Mouse (Mus musculus): ENCODE results near the gene Frmd4a. TPM values are rescaled to one million over a fixed set of nuclear protein-coding genes. Genes with fewer than 3 reads are reported as not detected.
A peak's percentile ranks its signal among the peaks of the same experiment; 100 is the strongest.

Frmd4a gene
- polyA plus RNA-seq, 1 experiment from 2014 or later: 56.0 TPM

- H3K27me3 ChIP-seq (ENCODE audit: control insufficient read depth, insufficient read depth, low read depth, low read length): no peaks in the 10 kb centered on the region
- 61% methylated on average over 6 of the region's 6 CpGs for WGBS
- H3K9ac ChIP-seq (ENCODE audit: low read depth, low read length): no peak overlapping the region
- H3K4me1 ChIP-seq (ENCODE audit: control insufficient read depth, insufficient read depth, low read length): peaks cover 8% of the 10 kb centered on the region; the same call in 1 of the 2 replicates
- no peak for ATAC-seq
- H3K9me3 ChIP-seq (replicated peaks; ENCODE audit: control insufficient read depth, low read length, poor library complexity, severe bottlenecking): no peaks in the 10 kb centered on the region
- H3K4me3 ChIP-seq (ENCODE audit: low read depth, low read length): no peak overlapping the region
- H3K36me3 ChIP-seq (ENCODE audit: control insufficient read depth, insufficient read depth, low read length): no peaks in the 10 kb centered on the region
- H3K27ac ChIP-seq (ENCODE audit: low read length): peak overlapping the region; percentile 39; the same call in 1 of the 2 replicates
- H3K4me2 ChIP-seq (ENCODE audit: low read length): no peak overlapping the region
These were observed 289.6 kb downstream of the Frmd4a start for GRCm38 (mm10) chr2:4307076-4307475.

- no peak overlapping the region for H3K9ac ChIP-seq (ENCODE audit: low read depth, low read length)
- no peaks in the 10 kb centered on the region for H3K9me3 ChIP-seq (replicated peaks; ENCODE audit: control insufficient read depth, low read length, poor library complexity, severe bottlenecking)
- peak; percentile 51; the same call in 1 of the 2 replicates for ATAC-seq
- no peaks in the 10 kb centered on the region for H3K27me3 ChIP-seq (ENCODE audit: control insufficient read depth, insufficient read depth, low read depth, low read length)
- no peaks in the 10 kb centered on the region for H3K36me3 ChIP-seq (ENCODE audit: control insufficient read depth, insufficient read depth, low read length)
- no peaks in the 10 kb centered on the region for H3K4me1 ChIP-seq (ENCODE audit: control insufficient read depth, insufficient read depth, low read length)
- 57% methylated on average over 5 of the region's 5 CpGs for WGBS
- H3K4me2 ChIP-seq (ENCODE audit: low read length): no peak overlapping the region
- H3K27ac ChIP-seq (ENCODE audit: low read length): no peak overlapping the region
- H3K4me3 ChIP-seq (ENCODE audit: low read depth, low read length): no peak overlapping the region
These were observed 297.0 kb downstream of the Frmd4a start for GRCm38 (mm10) chr2:4314545-4314944.

GRCm38 (mm10) chr2:4316589-4316988 is 299.1 kb downstream of the Frmd4a start:
- no peaks in the 10 kb centered on the region for H3K9me3 ChIP-seq (replicated peaks; ENCODE audit: control insufficient read depth, low read length, poor library complexity, severe bottlenecking)
- no peaks in the 10 kb centered on the region for H3K36me3 ChIP-seq (ENCODE audit: control insufficient read depth, insufficient read depth, low read length)
- no peaks in the 10 kb centered on the region for H3K4me1 ChIP-seq (ENCODE audit: control insufficient read depth, insufficient read depth, low read length)
- no peaks in the 10 kb centered on the region for H3K27me3 ChIP-seq (ENCODE audit: control insufficient read depth, insufficient read depth, low read depth, low read length)
- H3K4me3 ChIP-seq (ENCODE audit: low read depth, low read length): no peak overlapping the region
- no peak for ATAC-seq
- H3K4me2 ChIP-seq (ENCODE audit: low read length): no peak overlapping the region
- H3K27ac ChIP-seq (ENCODE audit: low read length): no peak overlapping the region
- no peak overlapping the region for H3K9ac ChIP-seq (ENCODE audit: low read depth, low read length)
- 79% methylated on average over 2 of the region's 2 CpGs for WGBS

DNA sequence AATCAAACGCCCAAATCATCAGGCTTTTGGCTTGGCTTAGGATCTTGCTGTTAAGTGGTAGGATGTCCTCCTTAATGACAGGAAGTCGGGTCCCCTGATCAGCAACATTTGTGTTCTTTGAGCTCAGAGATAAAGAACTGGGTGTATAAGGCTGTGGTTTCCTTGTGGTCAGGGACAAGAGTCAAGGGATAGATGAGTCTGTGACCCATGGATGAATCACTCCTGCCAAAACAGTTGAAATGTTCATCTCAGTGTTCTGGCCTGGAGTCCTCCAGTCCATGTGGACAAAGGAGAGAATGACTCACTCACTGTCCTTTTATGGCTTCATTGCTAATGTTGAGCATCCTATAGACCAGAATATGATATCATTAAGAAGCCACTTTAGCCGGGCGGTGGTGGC is 300.6 kb downstream of the Frmd4a start:
- no peaks in the 10 kb centered on the region for H3K36me3 ChIP-seq (ENCODE audit: control insufficient read depth, insufficient read depth, low read length)
- H3K9me3 ChIP-seq (replicated peaks; ENCODE audit: control insufficient read depth, low read length, poor library complexity, severe bottlenecking): no peaks in the 10 kb centered on the region
- H3K27me3 ChIP-seq (ENCODE audit: control insufficient read depth, insufficient read depth, low read depth, low read length): no peaks in the 10 kb centered on the region
- H3K27ac ChIP-seq (ENCODE audit: low read length): no peak overlapping the region
- no peaks in the 10 kb centered on the region for H3K4me1 ChIP-seq (ENCODE audit: control insufficient read depth, insufficient read depth, low read length)
- no peak for ATAC-seq
- no peak overlapping the region for H3K9ac ChIP-seq (ENCODE audit: low read depth, low read length)
- no peak overlapping the region for H3K4me3 ChIP-seq (ENCODE audit: low read depth, low read length)
- WGBS: 85% methylated on average over 4 of the region's 4 CpGs
- no peak overlapping the region for H3K4me2 ChIP-seq (ENCODE audit: low read length)

GRCm38 (mm10) chr2:4326241-4327010 is 308.9 kb downstream of the Frmd4a start:
- Histone ChIP-seq H3K4me1 (ENCODE audit: control insufficient read depth, insufficient read depth, low read length) (no peaks in the 10 kb centered on the region), H3K9ac (ENCODE audit: low read depth, low read length) (no peak overlapping the region), H3K27ac (ENCODE audit: low read length) (no peak overlapping the region), H3K4me2 (ENCODE audit: low read length) (no peak overlapping the region), H3K36me3 (ENCODE audit: control insufficient read depth, insufficient read depth, low read length) (no peaks in the 10 kb centered on the region), H3K27me3 (ENCODE audit: control insufficient read depth, insufficient read depth, low read depth, low read length) (no peaks in the 10 kb centered on the region), H3K9me3 (replicated peaks; ENCODE audit: control insufficient read depth, low read length, poor library complexity, severe bottlenecking) (no peaks in the 10 kb centered on the region), H3K4me3 (ENCODE audit: low read depth, low read length) (no peak overlapping the region)
- 71% methylated on average over 9 of the region's 9 CpGs for WGBS
- no peak for ATAC-seq

GRCm38 (mm10) chr2:4327011-4327340 is 309.5 kb downstream of the Frmd4a start:
- H3K4me3 ChIP-seq (ENCODE audit: low read depth, low read length): no peak overlapping the region
- no peaks in the 10 kb centered on the region for H3K36me3 ChIP-seq (ENCODE audit: control insufficient read depth, insufficient read depth, low read length)
- 82% methylated on average over 4 of the region's 4 CpGs for WGBS

GRCm38 (mm10) chr2:4332441-4332840 is 314.9 kb downstream of the Frmd4a start:
- Histone ChIP-seq H3K4me2 (ENCODE audit: low read length) (no peak overlapping the region), H3K9ac (ENCODE audit: low read depth, low read length) (no peak overlapping the region), H3K4me1 (ENCODE audit: control insufficient read depth, insufficient read depth, low read length) (peaks cover 5% of the 10 kb centered on the region), H3K4me3 (ENCODE audit: low read depth, low read length) (no peak overlapping the region), H3K9me3 (replicated peaks; ENCODE audit: control insufficient read depth, low read length, poor library complexity, severe bottlenecking) (no peaks in the 10 kb centered on the region), H3K27ac (ENCODE audit: low read length) (no peak overlapping the region), H3K36me3 (ENCODE audit: control insufficient read depth, insufficient read depth, low read length) (no peaks in the 10 kb centered on the region), H3K27me3 (ENCODE audit: control insufficient read depth, insufficient read depth, low read depth, low read length) (no peaks in the 10 kb centered on the region)
- WGBS: 74% methylated on average over 8 of the region's 8 CpGs
- no peak for ATAC-seq

More at GRCm38 (mm10) chr2:4327011-4327340, 309.5 kb downstream of the Frmd4a start:
- Histone ChIP-seq H3K9me3 (replicated peaks; ENCODE audit: control insufficient read depth, low read length, poor library complexity, severe bottlenecking) (no peaks in the 10 kb centered on the region), H3K27me3 (ENCODE audit: control insufficient read depth, insufficient read depth, low read depth, low read length) (no peaks in the 10 kb centered on the region), H3K27ac (ENCODE audit: low read length) (no peak overlapping the region), H3K4me1 (ENCODE audit: control insufficient read depth, insufficient read depth, low read length) (no peaks in the 10 kb centered on the region), H3K9ac (ENCODE audit: low read depth, low read length) (no peak overlapping the region), H3K4me2 (ENCODE audit: low read length) (no peak overlapping the region)
- ATAC-seq: no peak

GRCm38 (mm10) chr2:4334201-4334600 is 316.7 kb downstream of the Frmd4a start:
- H3K27me3 ChIP-seq (ENCODE audit: control insufficient read depth, insufficient read depth, low read depth, low read length): no peaks in the 10 kb centered on the region
- H3K4me1 ChIP-seq (ENCODE audit: control insufficient read depth, insufficient read depth, low read length): peaks cover 5% of the 10 kb centered on the region
- H3K4me3 ChIP-seq (ENCODE audit: low read depth, low read length): no peak overlapping the region
- no peaks in the 10 kb centered on the region for H3K36me3 ChIP-seq (ENCODE audit: control insufficient read depth, insufficient read depth, low read length)
- no peak overlapping the region for H3K4me2 ChIP-seq (ENCODE audit: low read length)
- 11% methylated on average over 4 of the region's 4 CpGs for WGBS
- H3K9ac ChIP-seq (ENCODE audit: low read depth, low read length): no peak overlapping the region
- H3K9me3 ChIP-seq (replicated peaks; ENCODE audit: control insufficient read depth, low read length, poor library complexity, severe bottlenecking): no peaks in the 10 kb centered on the region
- ATAC-seq: no peak
- H3K27ac ChIP-seq (ENCODE audit: low read length): no peak overlapping the region

GRCm38 (mm10) chr2:4334936-4335335 is 317.4 kb downstream of the Frmd4a start:
- no peak for ATAC-seq
- 88% methylated on average over 5 of the region's 5 CpGs for WGBS
- Histone ChIP-seq H3K4me2 (ENCODE audit: low read length) (no peak overlapping the region), H3K4me1 (ENCODE audit: control insufficient read depth, insufficient read depth, low read length) (peaks cover 5% of the 10 kb centered on the region), H3K36me3 (ENCODE audit: control insufficient read depth, insufficient read depth, low read length) (no peaks in the 10 kb centered on the region), H3K27me3 (ENCODE audit: control insufficient read depth, insufficient read depth, low read depth, low read length) (no peaks in the 10 kb centered on the region), H3K9me3 (replicated peaks; ENCODE audit: control insufficient read depth, low read length, poor library complexity, severe bottlenecking) (no peaks in the 10 kb centered on the region), H3K9ac (ENCODE audit: low read depth, low read length) (no peak overlapping the region), H3K4me3 (ENCODE audit: low read depth, low read length) (no peak overlapping the region), H3K27ac (ENCODE audit: low read length) (no peak overlapping the region)

Data from midbrain, embryonic 16.5 days (tissue).